Mouse (Mus musculus) liver, embryonic 14.5 days (tissue): ENCODE data around the gene Hist2h3b.

Source experiments
- CTCF ChIP-seq: IDR thresholded peaks from 2 replicates; pipeline ENCODE4 v1.5.1; 2016; ENCODE audit warnings: antibody characterized with exemption, low read depth, control low read depth
- EP300 ChIP-seq: IDR thresholded peaks from 2 replicates; pipeline ENCODE4 v1.6.1; 2016; ENCODE audit warnings: antibody characterized with exemption, low read depth

- TF ChIP-seq EP300 (peak; percentile 3; the same call in 1 of the 2 replicates), CTCF (no peak)
Measured at GRCm38 (mm10) chr3:96247356-96248140, 20.9 kb upstream of the Hist2h3b start.
